Mouse (Mus musculus) CD4-positive, CD25-positive, alpha-beta regulatory T cell, adult 2 months (primary cell): ENCODE measurements at regions not wholly inside any gene's neighbourhood (a gene's known extent, or its start where the extent isn't known, plus 50 kb on each side); places are given as distances from the start of the nearest gene placed in this dataset.

Source experiments
- DNase-seq: peaks from one replicate; pipeline ENCODE4 v3.0.0-alpha.2; 2012; ENCODE audit warnings: low read depth, low spot score

DNA sequence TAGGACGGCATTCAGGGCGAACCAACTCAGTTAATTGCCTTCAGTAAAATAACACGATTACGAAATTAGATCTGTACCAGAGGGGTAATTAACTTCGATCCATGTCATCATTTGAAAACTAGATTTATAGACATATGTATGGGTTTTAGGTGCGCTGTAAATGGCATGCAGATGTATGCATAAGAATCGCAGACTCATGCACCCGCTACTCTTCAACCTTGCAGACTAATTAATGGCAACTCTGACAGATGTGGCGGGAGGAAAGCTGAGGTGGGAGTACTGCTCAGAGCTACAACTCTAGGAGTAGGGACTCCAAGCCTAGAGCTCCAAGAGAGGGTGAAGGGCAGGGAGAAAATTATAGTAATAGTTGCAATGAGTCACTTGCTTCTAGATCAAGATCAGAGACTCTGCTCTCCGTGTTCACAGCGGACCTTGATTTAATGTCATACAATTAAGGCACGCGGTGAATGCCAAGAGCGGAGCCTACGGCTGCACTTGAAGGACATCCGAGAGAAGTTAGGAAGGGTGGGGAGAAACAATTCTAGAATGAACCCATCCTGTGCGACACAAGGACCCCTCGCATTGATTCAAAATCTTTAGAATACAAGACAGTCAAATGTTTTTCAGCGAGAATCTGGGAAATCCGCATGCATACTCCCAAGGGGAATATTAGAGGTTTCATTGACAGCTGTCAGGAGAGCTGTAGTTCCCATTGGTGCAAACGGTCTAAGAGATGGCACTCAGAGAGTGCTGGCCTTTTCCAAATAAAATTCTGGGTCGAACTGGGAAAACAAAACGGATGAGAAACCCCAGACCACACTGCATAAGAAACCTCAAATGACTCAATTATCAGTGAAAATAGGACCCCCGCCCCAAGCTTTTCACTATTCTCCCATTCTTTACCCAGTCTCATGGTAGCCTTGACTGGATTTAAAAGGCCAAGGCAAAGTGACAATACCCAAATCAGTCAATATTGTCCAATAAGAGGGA is 152.6 kb upstream of the Cypt12 start:
- no peak for DNase-seq

DNA sequence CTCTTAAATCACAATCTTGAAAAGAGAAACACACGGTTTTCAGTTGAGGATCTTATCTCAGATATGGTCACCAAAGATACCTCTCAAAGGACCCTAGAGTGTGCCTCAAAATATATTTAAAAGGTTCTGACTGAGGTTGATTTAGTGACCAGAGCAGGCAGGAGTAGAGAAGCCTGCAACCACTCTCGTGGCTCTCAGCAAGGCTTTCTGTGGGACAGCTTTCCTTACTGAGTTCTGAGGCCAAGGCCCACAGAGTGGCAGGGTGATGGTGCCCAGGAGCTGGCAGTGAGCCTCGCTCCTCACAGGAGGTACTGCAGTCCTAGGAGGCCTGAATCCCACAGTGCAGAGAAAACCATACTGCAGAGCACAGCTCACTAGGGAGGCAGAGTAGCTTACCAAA is 151.4 kb upstream of the Cypt12 start:
- DNase-seq: no peak

DNA sequence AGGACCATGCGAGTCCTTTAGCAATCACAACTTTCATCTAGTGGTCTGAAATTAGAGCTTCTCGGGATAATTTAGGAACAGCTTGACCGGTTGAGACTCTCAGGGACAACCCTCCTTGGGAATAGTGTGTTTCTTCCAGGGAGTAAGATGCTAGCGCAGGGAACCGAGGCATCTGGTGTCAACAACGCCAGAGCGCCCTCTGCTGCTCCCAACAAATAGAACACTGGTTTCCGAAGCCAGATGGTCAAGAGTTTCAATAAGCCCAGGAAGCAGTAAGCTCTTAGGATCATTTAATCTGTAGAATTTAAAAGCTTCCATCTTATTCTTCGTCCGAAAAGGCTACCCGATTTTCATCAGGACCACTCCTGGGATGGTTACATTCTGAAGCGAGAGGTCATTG is 149.8 kb upstream of the Cypt12 start:
- DNase-seq: no peak

DNA sequence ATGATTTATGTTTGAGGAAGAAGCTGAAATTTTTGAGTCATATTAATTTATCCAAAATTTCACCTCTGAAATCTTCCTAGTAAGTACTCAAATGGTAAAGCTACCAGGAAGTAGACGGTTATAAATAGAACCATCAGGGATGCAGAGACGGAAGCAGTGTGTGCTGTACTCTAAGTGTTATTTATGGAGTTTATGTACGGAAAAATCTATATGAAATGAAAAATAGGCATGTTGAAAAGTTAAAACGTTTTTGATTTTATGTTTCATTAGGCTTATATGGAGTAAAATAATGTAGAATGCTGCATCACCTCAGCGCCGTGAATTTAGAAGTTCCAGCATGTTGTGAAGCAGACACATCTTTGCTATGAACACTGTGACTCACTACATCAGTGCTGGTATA is 149.1 kb upstream of the Cypt12 start:
- no peak for DNase-seq

DNA sequence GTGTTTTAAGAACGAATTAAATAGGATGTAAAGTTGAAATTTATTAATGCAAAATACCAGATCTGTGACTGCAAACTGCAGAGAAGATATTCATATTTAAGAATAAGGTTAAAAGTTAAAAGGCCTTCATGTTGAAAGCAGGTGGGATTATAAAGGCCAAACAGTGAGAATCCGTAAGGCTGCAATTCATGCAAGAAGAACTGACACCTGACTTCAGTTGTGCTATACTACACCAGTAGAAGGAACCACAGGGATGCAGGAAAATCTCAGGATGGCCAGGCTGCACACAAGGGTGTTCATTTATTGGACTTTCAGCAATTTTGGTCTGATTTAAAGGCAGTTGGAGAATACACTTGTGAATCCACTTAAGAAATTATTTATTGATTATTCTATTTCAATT is 147.4 kb upstream of the Cypt12 start:
- DNase-seq: no peak

DNA sequence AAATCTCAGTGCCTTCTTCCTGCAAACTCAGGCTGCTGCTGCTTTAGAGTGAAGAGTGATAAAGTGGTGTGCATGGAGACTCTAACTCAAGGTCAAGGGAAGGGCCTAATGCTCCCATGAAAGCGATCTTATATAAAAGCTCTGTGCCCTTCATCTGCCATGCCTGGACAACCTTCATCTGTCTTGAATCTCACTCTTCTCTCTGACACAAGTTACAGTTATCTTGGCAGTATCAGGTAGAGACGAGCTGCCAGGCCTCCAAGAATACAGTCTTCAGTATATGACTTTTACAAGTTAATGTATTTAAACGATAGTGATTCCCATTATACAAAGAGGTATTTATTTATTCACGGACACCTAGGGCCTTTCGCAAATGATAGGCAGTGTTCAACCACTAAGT is 146.7 kb upstream of the Cypt12 start:
- DNase-seq: no peak

DNA sequence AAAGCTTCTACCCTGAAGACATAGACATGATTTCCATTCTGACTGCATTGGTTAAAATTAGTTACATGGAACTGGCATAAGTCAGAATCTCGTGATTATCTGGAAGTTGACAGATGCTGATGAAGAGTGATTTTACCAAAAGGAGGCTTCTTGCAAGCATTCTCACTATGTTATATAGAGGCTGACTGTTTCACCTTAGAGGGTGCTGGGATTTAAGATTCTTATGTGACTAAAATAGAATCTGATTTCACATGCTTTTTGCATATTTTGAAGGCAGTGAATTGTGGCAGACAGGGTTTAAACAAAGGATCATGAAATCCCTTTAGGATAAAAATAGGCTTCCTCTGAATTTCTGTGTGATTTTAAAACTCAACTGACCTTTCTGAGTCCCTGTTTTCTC is 143.0 kb upstream of the Cypt12 start:
- DNase-seq: no peak

DNA sequence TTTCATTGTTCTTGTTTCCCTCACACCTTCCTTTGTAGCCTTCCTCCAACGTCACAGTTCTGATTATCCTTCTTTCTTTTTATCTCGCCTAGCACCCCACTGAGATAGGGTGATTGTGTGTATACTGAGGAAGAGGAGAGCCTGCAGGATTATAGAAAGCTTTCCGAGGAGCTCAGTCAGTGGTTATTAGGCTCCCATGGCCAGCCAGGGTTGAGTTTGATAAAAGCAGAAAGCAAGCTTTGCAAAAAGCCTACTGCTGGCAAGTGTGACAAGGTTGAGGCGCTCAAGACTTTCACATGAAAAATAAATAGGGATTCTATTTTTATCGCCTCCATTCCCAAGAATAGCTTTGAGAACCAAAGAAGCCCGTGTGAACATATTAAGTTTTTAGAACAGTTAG is 136.9 kb upstream of the Cypt12 start:
- DNase-seq: no peak

DNA sequence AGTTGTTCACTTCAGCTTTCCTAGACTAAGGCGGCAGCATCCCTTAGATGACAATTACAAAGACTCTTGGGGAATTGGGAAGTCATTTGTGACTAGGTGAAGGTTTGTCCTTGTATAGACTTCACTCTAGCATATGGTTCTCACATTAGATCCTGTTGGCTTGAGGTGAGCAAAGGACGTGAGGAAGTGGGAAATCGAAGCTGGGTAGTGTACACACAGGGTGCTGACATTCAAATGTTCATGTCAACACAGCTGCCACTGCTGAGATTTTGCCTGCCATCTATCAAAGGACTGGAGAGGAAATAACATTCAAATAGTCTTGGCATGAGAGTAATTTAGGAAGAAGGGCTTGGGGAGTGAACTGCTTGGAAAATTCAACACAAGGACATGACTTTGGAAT is 124.0 kb upstream of the Cypt12 start:
- no peak for DNase-seq

DNA sequence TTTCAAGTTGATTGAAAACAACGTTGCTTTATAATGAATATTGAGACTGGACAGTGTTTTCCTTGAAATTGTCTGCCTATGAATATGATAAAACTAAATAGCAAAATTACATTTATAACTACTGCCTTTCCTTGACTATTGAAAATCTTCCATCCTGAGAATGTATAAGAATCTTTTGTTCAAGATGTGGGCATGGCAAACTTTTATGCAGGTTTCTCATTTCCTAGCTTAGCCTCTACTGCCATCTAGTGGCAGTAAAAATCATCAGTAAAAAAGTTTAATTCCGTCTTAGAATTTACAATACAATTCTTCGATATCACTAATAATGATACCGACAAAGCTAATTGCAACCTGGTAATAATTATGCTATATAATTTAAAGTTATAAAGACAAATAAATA is 123.5 kb upstream of the Cypt12 start:
- DNase-seq: peak; percentile 6

DNA sequence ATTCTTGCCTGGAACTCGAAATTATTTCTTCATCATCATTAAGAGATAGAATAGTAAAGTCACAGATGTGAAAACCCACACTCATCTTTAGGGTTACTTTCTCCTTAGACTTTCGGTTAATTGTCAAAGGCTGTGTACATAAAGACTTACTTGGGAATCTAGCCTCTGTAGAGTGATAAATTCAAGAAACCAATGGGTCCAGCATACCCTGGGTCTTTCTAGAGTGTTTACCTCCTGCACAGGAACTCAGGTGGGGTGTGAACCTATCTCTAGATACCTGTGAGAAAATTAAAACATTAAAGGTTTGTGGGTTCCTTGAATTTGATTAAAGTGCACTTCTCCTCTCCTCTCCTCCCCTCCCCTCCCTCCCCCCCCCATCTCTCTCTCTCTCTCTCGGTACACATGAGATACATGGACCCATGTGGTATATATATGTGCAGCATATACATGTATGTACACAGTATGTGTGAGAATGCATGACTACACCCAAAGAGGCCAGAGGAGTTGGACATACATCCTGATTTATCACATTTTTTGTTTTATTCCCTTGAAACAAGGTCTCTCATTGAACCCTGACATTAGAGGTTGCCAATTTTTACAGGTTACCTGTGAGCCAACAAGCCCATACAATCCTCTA is 122.8 kb upstream of the Cypt12 start:
- DNase-seq: no peak

DNA sequence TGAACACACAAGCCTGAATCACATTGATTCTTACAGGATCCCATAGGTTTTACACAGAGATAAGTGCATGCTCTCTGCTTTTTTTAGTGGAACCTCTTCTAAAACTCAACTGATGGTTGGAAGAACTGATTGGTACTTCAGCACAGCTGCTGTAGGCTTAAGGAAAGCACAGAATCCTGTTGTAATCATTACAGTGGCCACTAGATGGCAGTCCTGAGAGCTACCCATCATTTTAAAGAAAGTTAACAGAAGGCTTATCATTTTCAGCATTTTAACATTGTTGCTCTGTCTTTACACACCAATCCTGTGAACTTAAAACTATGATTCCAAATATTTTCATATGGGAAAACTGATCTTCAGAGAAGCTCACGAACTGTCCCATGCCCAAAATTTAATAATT is 113.5 kb upstream of the Cypt12 start:
- peak; percentile 26 for DNase-seq

DNA sequence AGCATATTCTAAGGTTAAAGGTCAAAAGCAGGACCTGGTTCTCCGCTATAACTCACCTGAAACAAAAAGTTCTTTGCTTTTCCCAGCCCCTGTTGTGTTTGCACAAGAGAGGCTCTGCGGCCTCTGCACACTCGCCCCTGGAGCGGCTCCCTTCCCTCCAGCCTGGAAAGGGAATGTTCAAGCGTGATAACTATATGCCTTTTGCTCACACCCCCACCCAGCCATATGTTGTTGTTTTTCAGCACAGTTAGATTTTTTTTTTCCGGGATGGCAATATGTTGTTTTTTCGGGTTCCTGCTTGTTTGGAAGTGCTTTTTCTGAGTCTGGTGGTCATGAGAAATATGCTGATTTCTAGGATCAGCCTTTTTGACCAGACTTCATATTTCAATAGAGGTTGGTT is 100.6 kb upstream of the Cypt12 start:
- DNase-seq: no peak

DNA sequence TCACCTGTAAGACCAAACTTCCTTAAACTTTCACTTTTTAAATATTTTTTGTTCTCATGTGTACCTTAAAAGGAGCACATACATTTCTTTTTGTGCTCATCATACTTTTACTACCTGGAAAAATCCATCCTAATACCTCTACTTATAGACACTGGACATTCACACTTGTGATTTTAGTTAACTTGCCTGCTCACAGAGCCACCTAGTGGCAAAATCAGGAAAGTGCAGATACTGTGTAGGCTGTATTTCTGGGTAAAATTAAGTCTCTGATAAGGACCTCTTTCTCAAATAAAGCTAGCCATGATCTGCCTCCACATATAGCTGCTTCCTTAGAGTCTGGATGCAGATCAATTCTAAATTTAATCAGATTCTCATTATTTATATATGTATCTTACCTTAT is 100.0 kb upstream of the Cypt12 start:
- peak; percentile 5 for DNase-seq

DNA sequence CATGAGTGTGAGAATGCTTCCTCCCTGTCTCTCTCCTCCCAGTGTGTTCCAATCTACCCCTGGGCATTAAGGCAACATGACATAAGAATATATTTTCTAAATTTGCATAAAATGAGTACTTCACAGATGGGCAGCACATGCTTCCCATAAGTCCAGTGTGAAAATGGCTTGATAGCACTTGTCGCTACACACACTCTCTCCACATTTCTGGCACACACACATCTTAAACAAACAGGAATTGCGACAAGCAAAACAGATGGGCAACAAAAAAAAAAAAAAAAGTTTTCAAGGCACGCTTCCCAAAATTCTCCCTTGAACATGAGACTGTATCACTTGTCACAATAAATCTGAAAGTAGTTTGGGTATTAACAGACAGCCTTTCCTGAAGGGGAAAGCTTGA is 85.8 kb upstream of the Cypt12 start:
- no peak for DNase-seq

DNA sequence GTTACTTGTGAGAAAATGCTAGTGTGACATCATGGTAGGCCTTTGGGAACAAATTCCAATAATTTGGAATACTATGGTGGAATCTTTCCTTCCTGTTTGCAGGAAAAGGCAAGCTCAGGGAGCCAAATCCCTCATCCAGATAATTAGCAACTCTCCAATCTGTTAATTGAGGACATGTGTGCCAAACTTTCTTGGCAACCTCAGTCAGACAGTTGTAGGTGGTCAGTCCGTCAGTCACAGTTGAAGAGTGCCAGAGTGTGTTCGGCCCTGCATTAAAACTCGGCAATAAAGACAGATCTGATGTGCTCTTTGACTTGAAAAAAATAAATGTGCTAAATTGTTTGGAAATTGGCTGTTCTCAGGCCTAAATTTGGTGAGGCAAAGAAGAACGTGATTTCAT is 83.1 kb upstream of the Cypt12 start:
- DNase-seq: no peak

DNA sequence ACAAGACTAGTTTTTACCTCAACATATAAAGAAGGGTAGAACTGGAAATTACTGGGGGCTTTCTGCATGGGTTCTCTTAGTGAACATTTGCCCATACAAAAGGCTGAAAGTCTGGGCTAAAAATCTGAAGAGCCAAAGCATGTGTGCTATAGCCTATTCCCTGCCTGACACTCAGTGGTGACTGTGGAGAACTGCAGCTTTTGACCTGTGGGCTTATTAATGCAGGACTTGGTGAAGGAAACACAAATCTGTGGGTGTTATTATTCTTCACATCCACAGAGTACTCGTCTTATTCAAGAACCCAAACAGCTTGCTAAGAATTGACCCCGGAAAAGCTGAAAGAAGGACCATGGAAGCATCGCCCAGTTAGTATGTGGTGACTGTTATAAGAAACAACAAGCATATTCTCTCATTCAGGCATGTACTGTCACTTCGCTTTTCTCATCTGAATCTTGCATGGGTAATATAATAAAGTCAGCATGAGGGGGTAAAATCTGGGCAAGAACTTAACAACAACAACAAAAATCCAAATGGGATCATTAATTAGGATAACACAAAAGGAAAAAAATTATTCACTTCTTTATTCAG is 77.2 kb upstream of the Cypt12 start:
- DNase-seq: no peak

DNA sequence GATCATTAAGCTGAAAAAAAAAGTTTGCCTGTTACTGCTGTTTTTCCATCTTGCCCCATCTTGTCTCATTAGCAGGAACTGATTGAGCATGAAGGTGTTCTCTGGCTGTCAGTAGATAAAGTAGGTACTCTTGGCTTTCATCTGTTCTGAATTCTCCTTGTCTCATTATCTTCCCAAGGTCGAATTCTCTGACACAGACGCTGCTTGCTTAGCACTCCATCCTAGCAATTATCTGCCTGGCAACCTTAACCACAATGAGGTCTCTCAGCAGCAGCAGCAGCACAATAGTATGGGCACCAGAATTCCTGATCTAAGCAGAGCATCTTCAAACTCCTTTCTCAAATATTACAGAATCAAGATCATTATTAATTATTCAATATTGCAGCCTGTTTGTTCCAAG is 52.3 kb upstream of the Cypt12 start:
- DNase-seq: no peak

DNA sequence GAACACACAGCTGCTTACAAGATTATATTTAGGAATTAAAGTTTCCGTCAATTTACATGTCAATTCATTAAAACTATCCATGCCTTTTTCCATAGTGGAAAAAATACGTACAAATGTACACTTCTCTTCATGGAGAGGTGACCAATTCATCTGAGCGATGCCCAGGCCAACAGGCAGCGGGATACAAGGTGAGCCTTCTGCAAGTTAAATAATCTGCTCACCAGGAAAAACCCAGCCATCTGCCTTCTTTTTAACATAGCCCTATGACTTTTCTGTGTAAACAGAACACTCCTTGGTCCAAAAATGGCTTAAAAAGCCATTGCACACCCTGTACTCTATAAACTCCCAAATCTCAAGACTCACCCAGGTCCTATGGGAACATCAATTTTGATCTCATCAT is 51.5 kb upstream of the Cypt12 start:
- no peak for DNase-seq
